ENCODE assay signal across 9 mouse cellular contexts in the genomic region with DNA sequence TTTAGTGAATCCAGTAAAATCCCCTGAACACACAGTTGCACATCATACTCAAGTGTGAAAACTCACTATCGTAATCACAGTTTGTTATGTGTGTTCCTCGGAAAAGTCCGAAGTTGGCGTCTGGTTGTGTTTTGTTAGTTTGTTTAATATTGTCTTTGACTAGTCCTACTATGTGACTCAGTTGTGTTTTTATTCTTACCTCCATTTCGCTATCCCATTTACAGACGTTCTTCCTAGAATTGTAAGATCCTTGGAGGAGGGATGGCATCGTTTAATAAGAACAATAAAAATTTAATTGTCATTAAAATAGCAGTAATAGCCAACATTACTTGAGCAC. TPM values are rescaled to one million over a fixed set of nuclear protein-coding genes. Genes with fewer than 3 reads are reported as not detected.
DNase-seq lines count a peak whose midpoint lies in the region; ATAC-seq and TF ChIP-seq lines count a peak whose summit lies in the region.
"Had no signal": no experiment of that assay in that cellular context is flagged by ENCODE, and none has a peak within 500 bp of the region (broad histone marks: within the 10 kb centered on the region; RNA-seq: fewer than 3 reads in every experiment).

No protein-coding gene starts in this region.

- WGBS in limb, embryonic 15.5 days, result 8% methylated on average over 7 of the region's 7 CpGs
- WGBS in stomach, embryonic 16.5 days, result 13% methylated on average over 7 of the region's 7 CpGs

- H3K9ac ChIP-seq in limb, embryonic 15.5 days, result peak overlapping the region; percentile 98
- peak overlapping the region; percentile 95 for H3K9ac ChIP-seq in stomach, embryonic 16.5 days (ENCODE audit: low read length)

- no peak for TF ChIP-seq CTCF in gastrocnemius, adult 2 months (IDR thresholded peaks at IDR 0.05)
- no peak for TF ChIP-seq CTCF in testis, adult 2 months (IDR thresholded peaks at IDR 0.05; ENCODE audit: control insufficient read depth, insufficient read depth, insufficient replicate concordance, low read depth, low read length)

- peak overlapping the region; percentile 40 for H3K4me2 ChIP-seq in limb, embryonic 15.5 days
- peak overlapping the region; percentile 73 for H3K4me2 ChIP-seq in stomach, embryonic 16.5 days (ENCODE audit: low read depth, low read length)

- no peak for TF ChIP-seq POLR2A in testis, adult 2 months (IDR thresholded peaks at IDR 0.05; ENCODE audit: control insufficient read depth, low read depth, low read length)

- H3K36me3 ChIP-seq in testis, adult 2 months (ENCODE audit: control insufficient read depth, insufficient read depth, low read length), result no peaks in the 10 kb centered on the region
- no peaks in the 10 kb centered on the region for H3K36me3 ChIP-seq in limb, embryonic 15.5 days
- H3K36me3 ChIP-seq in stomach, embryonic 16.5 days (ENCODE audit: control insufficient read depth, insufficient read depth, low read length), result no peaks in the 10 kb centered on the region

- no peaks in the 10 kb centered on the region for H3K9me3 ChIP-seq in limb, embryonic 15.5 days
- H3K9me3 ChIP-seq in stomach, embryonic 16.5 days (replicated peaks; ENCODE audit: control insufficient read depth, low read length), result no peaks in the 10 kb centered on the region

- no peak for DNase-seq in gastrocnemius, adult 2 months
- DNase-seq in gastrocnemius, postnatal 25 days, result no peak
- DNase-seq in testis, postnatal 10 days (ENCODE audit: low spot score), result no peak
- DNase-seq in thymus, postnatal 14 days, result no peak
- no peak for DNase-seq in layer of hippocampus, postnatal 25 days (ENCODE audit: extremely low spot score in 1 of 2, low spot score in 1 of 2)

- intact Hi-C loops in gastrocnemius, adult 2 months (cut with DNase I), result loop anchor here (5.0 kb wide), 1 partner anchor 55 kb away; no protein-coding TSS in a partner anchor

- ATAC-seq in limb, embryonic 15.5 days (ENCODE audit: insufficient number of reproducible peaks, low FRiP score, low TSS enrichment, low read depth), result no peak
- no peak for ATAC-seq in stomach, embryonic 16.5 days (ENCODE audit: insufficient read depth, low FRiP score)

- H3K4me3 ChIP-seq in gastrocnemius, adult 2 months, result peak overlapping the region; percentile 100
- peak overlapping the region; percentile 91 for H3K4me3 ChIP-seq in testis, adult 2 months (ENCODE audit: control insufficient read depth, low read depth, low read length)
- peak overlapping the region; percentile 98 for H3K4me3 ChIP-seq in limb, embryonic 15.5 days
- peak overlapping the region; percentile 97 for H3K4me3 ChIP-seq in stomach, embryonic 16.5 days (replicated peaks; ENCODE audit: low read length)

- H3K4me1 ChIP-seq in testis, adult 2 months (ENCODE audit: control insufficient read depth, insufficient read depth, low read length), result no peaks in the 10 kb centered on the region; the same call in 1 of the 2 replicates
- H3K4me1 ChIP-seq in limb, embryonic 15.5 days, result peaks cover 20% of the 10 kb centered on the region
- peaks cover 13% of the 10 kb centered on the region for H3K4me1 ChIP-seq in stomach, embryonic 16.5 days (ENCODE audit: control insufficient read depth, insufficient read depth, low read length)

- no peaks in the 10 kb centered on the region for H3K27me3 ChIP-seq in testis, adult 2 months (ENCODE audit: control insufficient read depth, insufficient read depth, low read length)
- H3K27me3 ChIP-seq in limb, embryonic 15.5 days, result no peaks in the 10 kb centered on the region
- no peaks in the 10 kb centered on the region for H3K27me3 ChIP-seq in stomach, embryonic 16.5 days (ENCODE audit: control insufficient read depth, insufficient read depth, low read length)

- H3K27ac ChIP-seq in gastrocnemius, adult 2 months, result peak overlapping the region; percentile 96
- peak overlapping the region; percentile 90; the same call in 1 of the 2 replicates for H3K27ac ChIP-seq in testis, adult 2 months (ENCODE audit: control insufficient read depth, insufficient read depth, low read depth, low read length)
- peak overlapping the region; percentile 96; the same call in 1 of the 2 replicates for H3K27ac ChIP-seq in limb, embryonic 15.5 days
- H3K27ac ChIP-seq in stomach, embryonic 16.5 days (ENCODE audit: low read length), result peak overlapping the region; percentile 96

RNA-seq across cellular contexts. Expression of gene Cbfa2t2, which starts 0.9 kb away (rescaled TPM):
- 10 to 100 TPM; 13.4 to 17.9 TPM for total RNA-seq in gastrocnemius, adult 2 months (2021)
- 10 to 100 TPM in 1 of 2 experiments, 1 to 10 TPM in 1; 9.9 to 10.7 TPM for total RNA-seq in gastrocnemius, postnatal 25 days (2021)
- polyA plus RNA-seq in testis, adult 2 months (2012; rRNA removed), result 10.2 and 12.6 TPM in 2 replicates
- 37.7 and 41.3 TPM in 2 replicates for polyA plus RNA-seq in limb, embryonic 15.5 days (2015; fragmentation: Nextera tagmentation; extraction: Ambion mirVana)
- polyA plus RNA-seq in stomach, embryonic 16.5 days (2015; fragmentation: Nextera tagmentation; extraction: Ambion mirVana), result 31.8 and 32.8 TPM in 2 replicates
- total RNA-seq in layer of hippocampus, postnatal 25 days (2021), result 10 to 100 TPM; 46.4 to 51.4 TPM

RNA-seq across cellular contexts. Expression of gene Snta1, which starts 29.3 kb away (rescaled TPM):
- total RNA-seq in gastrocnemius, adult 2 months (2021), result 100 to 1,000 TPM; 245 to 247 TPM
- total RNA-seq in gastrocnemius, postnatal 25 days (2021), result 100 to 1,000 TPM; 190 to 200 TPM
- polyA plus RNA-seq in testis, adult 2 months (2012; rRNA removed), result 5.7 and 7.2 TPM in 2 replicates
- polyA plus RNA-seq in limb, embryonic 15.5 days (2015; fragmentation: Nextera tagmentation; extraction: Ambion mirVana), result 10.2 and 14.5 TPM in 2 replicates
- polyA plus RNA-seq in stomach, embryonic 16.5 days (2015; fragmentation: Nextera tagmentation; extraction: Ambion mirVana), result 4.2 and 7.9 TPM in 2 replicates
- 10 to 100 TPM; 39.1 to 44.3 TPM for total RNA-seq in layer of hippocampus, postnatal 25 days (2021)
- total RNA-seq: common myeloid progenitor, adult 5-6 weeks had no signal

Comparison
In these comparisons a context has a peak if more than half of its experiments do, and no peak if none do; other contexts are left out.
1. RNA of gene Snta1, which starts 29.3 kb away (total RNA-seq): 245 to 247 TPM in gastrocnemius, adult 2 months and 190 to 200 TPM in gastrocnemius, postnatal 25 days; 39.1 to 44.3 TPM in layer of hippocampus, postnatal 25 days; every median in the first group is over 4 times any median in the second.
2. Peak in every context shown above with its lines, with median percentiles within 50 percentile points of each other: H3K27ac ChIP-seq and H3K4me3 ChIP-seq.